Comparison of ENCODE assay signal across 15 mouse cellular contexts in genomic region chr15:27609554-27609953, GRCm38 (mm10).
"Had no signal": no experiment of that assay in that cellular context is flagged by ENCODE, and none has a peak within 500 bp of the region (broad histone marks: within the 10 kb centered on the region; RNA-seq: fewer than 3 reads in every experiment).

No protein-coding gene starts in this region.

- H3K4me3 ChIP-seq: limb, embryonic 10.5 days; limb, embryonic 13.5 days; liver, embryonic 12.5 days; liver, embryonic 15.5 days; lung, embryonic 15.5 days; midbrain, embryonic 13.5 days had no signal

- H3K9me3 ChIP-seq: limb, embryonic 10.5 days; limb, embryonic 13.5 days; liver, embryonic 12.5 days; liver, embryonic 15.5 days; lung, embryonic 15.5 days; midbrain, embryonic 13.5 days had no signal

- H3K9ac ChIP-seq: limb, embryonic 13.5 days; liver, embryonic 12.5 days; liver, embryonic 15.5 days; lung, embryonic 15.5 days; midbrain, embryonic 13.5 days had no signal

- H3K27me3 ChIP-seq: limb, embryonic 13.5 days; liver, embryonic 12.5 days; liver, embryonic 15.5 days; lung, embryonic 15.5 days; midbrain, embryonic 13.5 days had no signal

- H3K4me1 ChIP-seq: limb, embryonic 10.5 days; liver, embryonic 12.5 days; liver, embryonic 15.5 days; lung, embryonic 15.5 days had no signal

- H3K27ac ChIP-seq: limb, embryonic 10.5 days; limb, embryonic 13.5 days; liver, embryonic 12.5 days; liver, embryonic 15.5 days; lung, embryonic 15.5 days; midbrain, embryonic 13.5 days had no signal

- DNase-seq: kidney, adult 2 months; kidney, postnatal 10 days; kidney, postnatal 36 days; liver; lung, adult 18-20 months; lung, postnatal 10 days; lung, postnatal 36 days; thymus, adult 18-20 months; thymus, postnatal 36 days had no signal

- ATAC-seq: liver, embryonic 12.5 days; midbrain, embryonic 13.5 days had no signal

- H3K4me2 ChIP-seq: limb, embryonic 13.5 days; liver, embryonic 12.5 days; liver, embryonic 15.5 days; lung, embryonic 15.5 days; midbrain, embryonic 13.5 days had no signal
